Mouse (Mus musculus): ENCODE data around the gene Cnppd1. TPM values are rescaled to one million over a fixed set of nuclear protein-coding genes. Genes with fewer than 3 reads are reported as not detected.

Gene Cnppd1
- total RNA-seq, 2 experiments from 2014 or later = 12.9 to 13.3 TPM

DNA sequence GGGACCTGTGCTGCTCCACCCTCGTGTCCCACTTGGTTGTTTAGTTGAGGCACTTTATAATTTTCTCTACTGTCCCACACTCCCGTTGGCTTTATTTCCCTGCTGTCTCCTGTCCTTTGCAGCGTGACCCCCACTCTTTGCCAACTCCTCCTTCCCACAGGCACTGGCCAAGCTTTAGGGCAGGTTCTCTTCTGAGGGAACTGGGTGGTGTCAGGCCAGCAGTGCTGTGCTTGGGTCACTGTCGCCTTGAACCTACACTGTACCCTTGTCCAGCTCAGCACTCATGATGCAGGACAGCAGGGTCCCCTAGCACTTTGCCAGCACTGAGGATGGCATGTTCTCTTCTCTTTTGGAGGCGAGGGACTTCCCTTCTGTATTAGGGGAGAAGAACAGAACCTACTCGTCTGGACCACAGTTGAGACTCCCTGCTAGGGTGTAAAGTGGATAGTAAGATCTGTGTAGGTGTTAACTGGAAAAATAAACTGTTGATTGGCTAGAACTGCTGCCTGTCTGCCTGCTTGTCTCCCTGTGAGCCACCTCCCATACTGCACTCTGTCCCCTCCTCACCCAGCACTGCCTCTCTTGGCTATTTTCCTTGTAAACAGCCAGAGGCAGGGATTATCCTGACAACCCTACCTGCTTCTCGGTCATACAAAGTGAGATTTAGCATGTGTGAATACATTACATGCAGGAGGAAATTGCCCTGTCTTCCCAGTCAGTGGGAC is 5.1 kb upstream of the Cnppd1 start:
- no peak for DNase-seq

DNA sequence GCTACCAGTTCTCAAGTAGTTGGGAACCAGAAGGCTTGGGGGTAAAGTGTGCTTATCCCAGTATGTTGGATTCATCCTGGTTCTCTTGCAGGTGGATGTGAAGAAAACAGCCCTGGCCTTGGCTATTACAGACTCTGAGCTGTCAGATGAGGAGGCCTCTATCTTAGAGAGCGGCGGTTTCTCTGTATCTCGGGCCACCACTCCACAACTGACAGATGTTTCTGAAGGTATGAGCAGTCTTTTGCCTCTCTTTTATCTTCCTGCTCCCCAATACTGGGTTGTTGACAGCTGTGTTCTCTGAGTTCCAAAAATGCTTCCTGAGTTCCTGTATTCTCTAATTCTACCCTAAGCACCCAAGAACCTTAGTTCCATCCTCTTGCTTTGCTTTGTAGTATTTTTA is 3.1 kb upstream of the Cnppd1 start:
- no peak for DNase-seq

DNA sequence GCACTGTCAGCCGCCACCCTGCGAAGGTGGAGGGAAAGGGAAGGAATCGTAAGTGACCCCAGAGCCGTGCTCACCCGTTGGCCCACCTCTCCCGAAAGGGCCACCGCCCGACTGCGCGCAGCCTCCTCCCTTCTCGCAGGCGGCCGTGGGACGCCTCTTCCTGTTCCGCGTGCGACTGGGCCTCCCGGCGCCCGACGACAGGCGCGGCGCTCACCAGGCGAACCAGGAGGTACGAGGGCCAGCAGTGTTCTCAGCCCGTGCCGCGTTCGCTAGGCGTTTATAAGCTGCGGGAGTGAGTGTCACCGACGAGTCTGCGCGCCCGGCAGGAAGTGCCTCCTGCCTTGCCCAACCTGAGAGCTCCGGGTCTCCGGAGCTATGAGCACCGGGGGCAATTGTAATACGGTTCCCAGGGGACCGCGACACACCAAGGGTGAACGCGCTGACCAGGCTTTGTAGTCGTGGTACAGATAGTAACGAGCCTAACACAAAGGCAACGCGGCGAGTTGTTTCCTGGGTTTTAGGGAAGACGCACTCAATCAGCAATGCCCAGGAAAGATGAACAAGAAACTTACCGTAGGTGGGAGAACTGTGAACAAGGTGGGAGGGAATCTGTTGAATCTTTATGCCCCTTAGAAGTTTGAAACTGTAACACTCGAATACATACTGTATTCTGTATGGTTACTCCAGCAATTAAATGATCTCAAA is 873 bp downstream of the Cnppd1 start:
- peak; percentile 66 for DNase-seq

DNA sequence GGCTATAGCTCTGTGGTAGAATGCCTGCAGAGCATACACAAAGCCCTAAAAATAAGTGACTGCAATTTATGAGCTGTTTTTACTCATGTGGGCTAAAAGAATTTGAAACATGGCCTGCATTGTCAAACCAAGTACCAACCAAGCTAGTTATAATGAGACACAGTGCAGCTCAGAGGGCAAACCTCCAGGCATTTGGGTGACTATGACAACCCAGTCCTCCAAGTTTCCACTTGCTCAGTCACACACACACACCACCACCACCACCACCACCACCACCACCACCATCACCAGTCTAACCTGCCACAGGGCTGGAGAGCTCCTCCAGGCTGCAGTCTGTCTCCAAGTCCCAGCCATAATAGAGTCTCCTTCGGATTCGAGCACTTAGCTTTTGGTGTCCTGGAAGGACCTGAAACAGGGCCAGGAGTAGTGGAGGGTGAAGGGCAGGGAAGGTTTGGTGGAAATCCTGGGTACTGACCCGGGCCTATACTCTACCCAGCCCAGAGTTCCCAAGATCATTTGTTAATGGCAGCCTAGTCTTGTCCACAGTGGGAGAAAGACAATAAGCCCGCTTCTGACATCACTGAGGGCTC is 1.8 kb downstream of the Cnppd1 start:
- no peak for DNase-seq

DNA sequence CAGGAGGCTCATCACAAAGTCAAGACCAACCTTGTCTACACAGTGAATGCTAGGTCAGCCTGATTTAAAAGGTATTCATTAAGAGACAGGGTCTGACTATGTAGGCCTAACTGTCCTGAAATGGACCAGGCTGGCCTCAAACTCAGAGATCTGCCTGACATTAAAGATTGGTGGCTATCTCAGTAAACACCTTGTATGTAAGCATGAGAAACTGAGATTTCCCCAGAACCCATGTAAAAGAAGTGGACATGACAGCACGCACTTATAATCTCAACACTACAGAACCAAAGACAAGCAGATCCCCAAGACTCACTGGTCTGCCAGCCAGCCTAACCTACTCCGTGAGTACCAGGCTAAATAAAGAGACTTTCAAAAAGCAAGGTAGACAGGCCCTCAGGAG is 4.1 kb downstream of the Cnppd1 start:
- DNase-seq = no peak

DNA sequence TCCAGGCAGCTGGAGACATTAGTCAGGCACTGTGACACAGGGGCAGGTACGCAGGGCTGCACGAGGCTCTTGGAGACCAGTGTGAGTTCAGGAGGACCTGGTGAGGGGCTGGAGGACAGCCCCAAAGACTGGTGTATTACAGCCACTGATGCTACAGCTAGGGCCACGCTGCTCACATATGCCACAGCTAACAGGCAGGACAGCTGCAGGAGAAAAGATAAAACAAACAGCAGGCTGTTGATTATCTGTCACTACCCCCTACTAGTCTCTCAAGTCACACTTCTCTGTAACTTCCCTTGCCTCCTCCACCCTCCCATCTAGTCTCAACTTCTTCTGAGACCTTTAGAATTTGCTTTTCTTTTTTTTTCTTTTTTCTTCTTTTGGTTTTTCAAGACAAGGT is 5.8 kb downstream of the Cnppd1 start:
- DNase-seq = no peak

DNA sequence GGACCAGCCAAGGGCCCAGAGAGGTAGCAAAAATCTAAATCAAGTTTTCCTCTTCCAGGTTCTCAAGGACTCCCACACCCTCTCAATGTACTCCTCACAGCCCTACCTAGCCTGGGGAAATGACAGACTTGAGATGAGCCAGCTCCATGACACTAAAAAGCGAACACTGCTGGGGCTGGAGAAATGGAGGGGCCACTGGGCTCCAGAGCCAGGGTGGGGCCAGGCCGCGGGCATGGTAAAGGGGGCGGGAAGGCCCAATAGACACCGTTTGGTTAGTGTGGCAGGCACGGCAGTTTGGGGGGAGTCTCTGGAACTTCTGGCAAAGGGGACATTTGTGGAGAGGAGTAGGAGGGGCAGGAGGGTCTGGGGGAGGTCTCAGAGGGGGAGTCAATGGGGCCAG is 6.2 kb downstream of the Cnppd1 start:
- DNase-seq = no peak

DNA sequence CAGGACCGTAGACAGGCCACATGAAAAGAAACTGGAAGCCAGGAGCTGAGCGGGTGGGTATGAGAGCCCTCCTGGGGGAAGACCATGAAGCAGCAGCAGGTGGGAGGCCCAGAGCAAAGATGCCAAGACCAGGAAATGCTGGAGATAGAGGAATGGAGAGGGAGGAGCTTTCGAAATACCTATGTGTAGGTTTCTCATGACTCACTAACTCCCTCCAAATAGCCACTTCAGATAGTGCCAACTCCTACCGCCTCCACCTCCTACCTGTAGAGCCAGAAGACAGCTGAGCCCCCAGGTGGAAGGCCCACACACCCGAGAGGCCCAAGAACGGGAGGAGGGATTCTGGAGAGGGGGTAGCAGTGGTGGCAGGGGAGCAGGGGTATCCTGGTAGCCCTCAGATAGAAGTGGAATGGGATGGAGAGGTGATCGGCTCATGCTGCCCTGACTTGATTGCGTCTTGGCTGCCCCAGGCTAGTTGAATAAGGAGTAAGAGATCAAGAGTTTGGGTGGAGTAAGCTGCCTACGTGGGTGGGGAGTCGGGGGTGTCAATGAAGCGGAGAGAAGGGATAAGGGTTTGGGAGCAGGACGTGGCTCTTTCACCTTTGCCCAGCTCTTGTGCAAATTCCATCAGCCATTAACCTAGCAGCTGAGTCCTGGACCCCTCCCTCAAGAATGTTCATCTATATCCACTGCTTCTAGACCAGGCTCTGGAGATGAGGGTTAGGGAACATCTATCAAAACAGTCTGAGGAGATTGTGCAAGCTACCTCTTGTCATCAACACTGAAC is 8.9 kb downstream of the Cnppd1 start, which contains the start of gene Slc23a3:
Slc23a3 (minus strand) TSS at position 470 of the 787 bp plus-strand sequence.
- no peak for DNase-seq

DNA sequence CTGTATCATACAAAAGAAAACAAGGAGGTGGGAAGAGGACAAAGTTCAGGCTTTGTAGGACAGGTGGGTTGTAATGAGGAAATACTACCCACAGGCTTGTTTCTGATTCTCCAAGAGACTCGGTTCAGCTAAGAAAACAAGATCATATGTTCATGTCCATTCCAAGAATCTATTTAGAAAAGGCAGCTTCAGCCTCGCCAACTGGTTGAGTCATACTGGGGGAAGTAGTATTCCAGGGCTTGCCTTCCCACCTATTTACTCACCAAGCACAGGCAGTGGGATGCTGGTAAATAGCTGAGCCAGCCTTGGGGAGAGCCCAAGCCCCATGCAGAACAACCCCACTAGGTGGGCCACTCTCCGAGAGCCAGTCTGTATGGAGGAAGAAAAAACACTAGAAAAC is 13.9 kb downstream of the Cnppd1 start:
- DNase-seq = no peak

DNA sequence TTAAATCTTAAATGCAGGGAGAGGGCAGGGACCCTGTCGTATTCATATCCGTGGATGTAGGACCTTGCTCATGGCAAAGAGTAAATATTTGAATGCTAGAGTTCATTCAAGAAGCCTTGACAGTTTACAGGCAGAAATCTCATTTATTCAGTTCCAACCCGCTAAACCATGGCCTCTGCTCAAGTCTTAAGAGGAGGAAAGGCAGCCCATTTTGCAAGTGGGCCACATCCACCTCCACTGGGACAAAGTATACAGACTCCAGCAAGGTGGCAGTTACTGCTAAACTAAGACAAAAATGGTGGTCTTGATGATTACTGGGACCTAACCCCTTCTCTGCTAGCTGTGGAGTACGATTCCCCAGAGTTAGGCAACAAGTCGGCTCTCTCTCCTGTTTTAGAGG is 17.1 kb downstream of the Cnppd1 start:
- DNase-seq = no peak

DNA sequence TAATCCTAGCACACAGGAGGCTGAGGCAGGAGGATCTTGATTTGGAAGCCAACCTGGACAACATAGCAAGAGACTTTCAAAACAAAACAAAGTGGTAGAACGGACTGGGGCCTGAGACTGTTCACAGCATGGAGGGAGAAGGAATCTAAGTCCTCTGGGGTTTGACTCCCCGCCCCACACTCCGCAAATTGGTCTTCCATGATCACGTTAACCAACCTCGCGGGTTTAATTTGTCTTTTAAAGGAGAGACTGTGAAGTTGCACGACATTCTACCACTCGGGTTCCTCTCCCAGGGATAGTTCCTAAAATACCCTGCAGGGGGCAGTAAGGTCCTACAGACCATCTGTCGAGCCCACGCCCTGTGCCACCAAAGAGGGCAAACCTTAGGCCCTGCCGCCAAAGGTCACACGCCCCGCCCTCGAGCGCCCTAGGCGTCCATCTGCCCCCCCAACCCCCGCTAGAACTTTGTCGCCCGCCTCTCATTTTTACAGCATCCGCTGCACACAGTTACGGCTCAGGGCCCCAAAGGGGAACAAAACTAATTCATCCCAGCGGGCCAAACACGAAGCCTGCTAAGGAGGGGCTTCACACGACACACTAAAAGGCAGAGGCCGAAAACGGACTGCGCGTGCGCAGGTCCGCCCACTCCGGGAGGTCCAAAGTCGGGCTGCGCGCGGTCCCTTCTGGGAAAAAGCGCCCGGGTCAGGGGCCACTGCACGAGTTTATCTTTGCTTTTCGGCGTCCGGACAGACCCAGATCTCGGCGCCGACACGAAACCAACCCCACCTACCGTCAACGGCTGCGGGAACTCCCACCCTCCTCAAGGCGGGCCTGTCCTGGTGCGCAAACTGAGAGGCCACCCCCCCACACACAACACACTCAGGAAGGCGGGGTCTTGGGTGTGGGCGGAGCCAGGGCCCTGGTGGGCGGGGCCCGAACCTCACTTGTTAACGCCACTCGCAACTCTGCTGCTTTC is 17.9 kb downstream of the Cnppd1 start, which contains the start of gene Nhej1:
Nhej1 (minus strand) TSS at position 855 of the 976 bp plus-strand sequence.
- DNase-seq = peak; percentile 93

DNA sequence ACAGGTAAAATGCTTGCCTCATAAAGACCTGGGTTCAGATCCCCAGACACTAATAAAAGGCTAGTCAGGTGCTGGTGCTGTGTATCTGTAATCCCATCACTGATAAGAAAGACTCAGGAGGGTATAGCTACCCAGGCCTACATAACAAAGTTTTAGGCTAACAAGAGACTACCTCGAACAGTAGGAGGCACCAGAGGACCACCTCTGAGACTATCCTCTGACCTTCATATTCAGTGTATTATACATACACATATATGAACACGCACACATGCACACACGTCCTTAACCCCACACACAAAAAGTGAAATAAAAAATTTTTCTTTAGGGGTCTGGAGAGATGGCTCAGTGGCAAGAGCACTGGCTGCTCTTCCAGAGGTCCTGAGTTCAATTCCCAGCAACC is 20.3 kb downstream of the Cnppd1 start:
- DNase-seq = no peak

Other genes starting within 250 kb of the Cnppd1 start
- not detected for gene Cryba2, start 249.6 kb downstream of the Cnppd1 start, total RNA-seq (2021)
- not detected for gene Cfap65, start 207.1 kb downstream of the Cnppd1 start, total RNA-seq (2021)
- gene Ihh, start 191.0 kb downstream of the Cnppd1 start, total RNA-seq (2021) = under 1 TPM in 1 of 2 experiments, not detected in 1; 0.15 TPM
- gene Nhej1, start 17.5 kb downstream of the Cnppd1 start, total RNA-seq (2021) = 1 to 10 TPM; 5.3 to 6.1 TPM
- under 1 TPM in 1 of 2 experiments, not detected in 1; 0.13 TPM for gene Slc23a3, start 8.8 kb downstream of the Cnppd1 start, total RNA-seq (2021)
- 1 to 10 TPM; 7.8 to 9.7 TPM for gene Retreg2, start 67 bp upstream of the Cnppd1 start, total RNA-seq (2021)
- 10 to 100 TPM; 12.8 to 16.8 TPM for gene Zfand2b, start 25.9 kb upstream of the Cnppd1 start, total RNA-seq (2021)
- 10 to 100 TPM; 23.5 to 31.0 TPM for gene Abcb6, start 37.7 kb upstream of the Cnppd1 start, total RNA-seq (2021)
- 1 to 10 TPM; 4.3 to 5.0 TPM for gene Ankzf1, start 49.4 kb upstream of the Cnppd1 start, total RNA-seq (2021)
- 10 to 100 TPM; 85.5 to 88.1 TPM for gene Atg9a, start 49.5 kb upstream of the Cnppd1 start, total RNA-seq (2021)
- gene Glb1l, start 68.1 kb upstream of the Cnppd1 start, total RNA-seq (2021) = 1 to 10 TPM; 1.9 to 2.7 TPM
- gene Stk16, start 68.1 kb upstream of the Cnppd1 start, total RNA-seq (2021) = 10 to 100 TPM; 23.1 to 26.0 TPM
- gene Tuba4a, start 77.2 kb upstream of the Cnppd1 start, total RNA-seq (2021) = 100 to 1,000 TPM; 749 to 982 TPM
- gene A630095N17Rik, start 89.4 kb upstream of the Cnppd1 start, total RNA-seq (2021) = not detected
- 10 to 100 TPM; 58.4 to 60.9 TPM for gene Dnajb2, start 93.7 kb upstream of the Cnppd1 start, total RNA-seq (2021)
- gene Ptprn, start 121.8 kb upstream of the Cnppd1 start, total RNA-seq (2021) = not detected
- gene Resp18, start 135.7 kb upstream of the Cnppd1 start, total RNA-seq (2021) = not detected
- gene Dnpep, start 175.3 kb upstream of the Cnppd1 start, total RNA-seq (2021) = 10 to 100 TPM; 46.1 to 51.4 TPM
- gene Des, start 217.6 kb upstream of the Cnppd1 start, total RNA-seq (2021) = 1,000 to 10,000 TPM; 1,914 to 2,104 TPM
- 100 to 1,000 TPM; 200 to 244 TPM for gene Speg, start 232.6 kb upstream of the Cnppd1 start, total RNA-seq (2021)